Mouse (Mus musculus) layer of hippocampus, adult 9-10 months (tissue): ENCODE data around the gene Rrp15.

Source experiments
- DNase-seq: peaks from one replicate; pipeline ENCODE4 v3.0.0; 2022; ENCODE audit warnings: low spot score

Rrp15 gene

GRCm38 (mm10) chr1:186714215-186714614, 34.9 kb downstream of the Rrp15 start:
- no peak for DNase-seq

- DNase-seq, result no peak
These were observed 36.2 kb downstream of the Rrp15 start for GRCm38 (mm10) chr1:186712802-186713471.

GRCm38 (mm10) chr1:186705915-186706248, 43.3 kb downstream of the Rrp15 start, which contains the start of gene Tgfb2:
Gene Tgfb2 (minus strand): TSS chr1:186705989.
- DNase-seq, result no peak

GRCm38 (mm10) chr1:186705203-186705914, 43.8 kb downstream of the Rrp15 start:
- no peak for DNase-seq

GRCm38 (mm10) chr1:186703980-186704701, 45.0 kb downstream of the Rrp15 start:
- no peak for DNase-seq

DNA sequence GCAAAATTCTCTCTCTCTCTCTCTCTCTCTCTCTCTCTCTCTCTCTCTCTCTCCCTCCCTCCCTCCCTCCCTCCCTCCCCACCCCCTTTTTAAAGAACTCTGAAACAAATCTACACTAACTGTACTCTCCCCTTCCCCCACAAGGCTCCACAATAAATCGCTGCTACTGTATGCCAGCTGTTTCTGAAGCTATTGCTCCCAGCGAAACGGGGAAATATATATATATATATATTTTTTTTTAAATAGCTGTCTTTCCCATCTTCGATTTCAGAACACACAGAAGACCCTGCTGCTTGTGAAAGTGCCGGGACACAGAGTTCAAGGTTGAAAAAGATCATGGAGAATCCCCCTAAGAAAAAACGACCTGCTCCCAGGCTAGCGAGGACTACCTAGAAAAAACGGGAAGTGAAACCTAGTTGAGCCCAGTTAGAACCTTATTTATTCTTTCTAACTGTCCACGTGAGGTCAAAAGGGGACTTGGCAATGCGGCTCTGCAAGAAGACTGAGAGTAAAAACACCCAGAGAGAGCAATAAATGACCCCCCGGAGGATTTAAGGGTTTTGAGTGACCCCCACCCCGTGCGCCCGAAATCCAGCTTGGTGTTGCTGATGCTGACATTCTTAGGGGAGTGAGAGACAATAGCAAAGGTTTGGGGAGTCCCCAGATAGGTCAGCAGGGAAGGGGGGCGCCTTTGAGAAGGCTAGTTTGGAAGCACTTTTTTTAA, 45.7 kb downstream of the Rrp15 start:
- DNase-seq, result no peak

DNA sequence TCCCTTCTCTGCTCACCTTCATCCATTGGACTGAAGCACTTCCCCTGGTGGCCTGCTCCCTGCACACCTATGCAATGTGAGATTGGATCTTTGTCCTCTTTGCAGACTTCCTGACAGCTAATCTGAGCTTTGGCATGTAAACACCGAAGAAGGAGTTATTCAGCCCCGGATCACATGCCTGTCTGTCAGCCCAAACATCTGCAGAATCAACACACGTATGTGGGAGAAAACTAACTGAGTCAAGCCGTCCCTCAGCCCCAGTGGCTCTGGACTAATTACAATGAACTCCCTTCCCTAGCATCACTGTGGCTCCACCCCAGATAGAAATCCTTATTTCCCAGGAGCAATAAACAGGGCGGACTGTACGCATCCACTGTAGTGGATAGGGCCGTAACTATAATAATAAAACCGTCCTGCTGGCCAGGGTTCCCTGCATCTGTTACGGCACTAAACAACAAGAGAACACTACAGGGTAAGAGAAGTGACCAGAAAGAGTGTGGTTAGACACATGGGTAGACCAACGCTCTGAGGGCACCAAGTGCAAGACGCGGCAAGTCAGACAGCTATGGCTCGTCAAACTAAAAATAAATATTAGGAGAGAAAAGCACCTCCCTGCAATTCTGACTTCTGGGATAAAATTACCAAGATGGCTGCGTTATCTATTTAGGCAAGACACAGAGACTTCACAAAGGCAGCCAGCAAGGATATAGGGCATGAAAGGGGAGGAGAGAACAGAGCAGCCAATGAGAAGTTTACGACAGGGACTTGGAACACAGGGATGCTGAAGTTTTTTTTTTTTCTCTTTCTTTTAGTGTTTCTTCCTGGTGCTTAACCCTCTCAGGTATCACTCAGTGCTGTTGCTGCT, 46.5 kb downstream of the Rrp15 start:
- DNase-seq, result no peak

- DNase-seq, result no peak
These were observed 47.8 kb downstream of the Rrp15 start for GRCm38 (mm10) chr1:186701206-186701905.

DNA sequence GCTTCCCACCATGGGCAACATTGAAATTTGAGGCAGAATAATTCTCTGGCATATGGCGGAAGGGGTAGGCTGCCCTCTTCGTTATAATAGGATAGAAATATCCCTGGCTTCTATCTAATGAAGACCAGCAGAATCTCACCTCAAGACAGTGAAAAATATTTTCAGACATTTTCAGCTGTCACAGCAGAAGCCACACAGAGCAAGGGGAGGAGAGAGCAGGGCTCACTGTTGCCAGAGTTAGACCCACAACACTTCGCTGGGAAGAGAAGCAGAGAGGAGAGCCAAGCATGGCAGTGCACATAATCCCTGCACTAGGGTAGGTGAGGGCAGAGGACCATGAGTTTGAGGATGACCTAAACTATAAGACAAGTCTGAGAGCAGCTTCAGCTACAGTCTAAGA, 48.7 kb downstream of the Rrp15 start:
- no peak for DNase-seq

DNA sequence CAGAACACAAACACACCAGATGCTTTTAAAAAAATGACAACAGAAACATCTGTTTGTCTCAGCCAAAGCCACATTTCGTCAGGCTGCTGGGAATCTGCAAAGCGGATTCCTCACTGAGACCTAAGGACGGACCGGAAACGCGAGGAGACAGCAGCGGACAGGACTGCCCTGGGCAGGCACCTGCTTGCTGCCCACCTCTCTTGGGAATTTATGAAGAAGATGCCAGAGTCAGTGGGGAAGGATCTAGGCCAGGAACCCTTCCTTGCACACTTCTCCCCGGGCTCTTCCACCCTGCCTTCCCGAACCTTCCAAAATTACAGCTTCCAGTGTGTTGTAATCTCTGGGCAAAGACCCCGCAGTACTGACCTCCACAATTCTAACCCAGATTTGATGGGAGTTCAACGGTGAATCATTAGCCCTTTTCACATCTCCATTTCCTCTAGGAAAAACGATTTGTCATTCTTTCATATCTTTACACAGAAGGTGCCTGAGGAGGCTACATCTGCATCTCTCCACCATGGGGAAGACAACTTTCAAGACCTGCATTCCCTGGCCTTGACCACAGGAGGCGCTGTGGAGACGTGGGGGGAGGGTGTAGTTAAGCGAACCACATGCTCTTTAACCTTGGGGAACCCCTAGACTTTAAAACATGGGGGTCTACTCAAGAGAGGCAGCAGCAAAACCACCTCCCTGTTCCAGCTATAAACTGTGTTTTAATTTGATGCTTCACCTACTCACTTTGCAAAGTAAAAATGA, 50.4 kb downstream of the Rrp15 start:
- DNase-seq, result no peak

GRCm38 (mm10) chr1:186696231-186696630, 52.9 kb downstream of the Rrp15 start:
- no peak for DNase-seq

DNA sequence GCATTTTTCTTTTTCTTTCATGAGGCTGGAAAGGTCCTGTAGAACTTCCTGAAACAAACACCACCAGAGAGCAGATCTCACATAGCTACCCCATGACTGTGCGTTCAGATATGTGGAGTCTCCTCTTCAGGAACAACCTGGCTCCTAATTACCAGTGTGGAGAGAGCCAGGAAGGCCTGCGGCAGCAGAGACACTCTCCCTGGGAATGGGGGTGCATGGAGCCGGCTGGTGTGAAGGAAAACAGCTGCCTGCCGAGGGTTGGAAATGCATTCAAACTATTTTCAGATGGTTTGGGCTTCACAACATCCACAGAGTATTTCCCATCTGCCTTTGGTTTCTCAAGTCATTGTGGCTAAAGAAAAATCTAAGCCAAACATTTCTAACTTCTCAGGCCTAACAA, 53.8 kb downstream of the Rrp15 start:
- DNase-seq, result no peak

DNA sequence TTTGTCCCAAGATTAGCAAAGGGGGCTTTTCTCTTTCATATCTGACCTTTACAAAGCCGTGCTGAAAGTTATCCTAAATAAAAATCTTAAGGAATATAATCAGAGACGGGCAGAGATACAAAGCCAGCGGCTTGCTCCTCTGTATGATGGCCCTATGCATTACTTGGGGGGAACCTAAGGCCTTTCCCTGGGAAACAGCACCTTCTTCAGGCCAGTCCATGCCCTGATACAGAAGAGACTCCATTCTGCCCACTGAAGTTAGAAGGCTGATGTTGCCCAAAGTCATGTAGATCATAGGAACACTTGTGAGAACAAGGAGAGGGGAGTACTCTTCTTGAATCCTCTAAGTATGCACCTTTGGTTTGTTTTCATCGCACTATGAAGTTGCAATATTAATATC, 56.8 kb downstream of the Rrp15 start:
- no peak for DNase-seq

DNA sequence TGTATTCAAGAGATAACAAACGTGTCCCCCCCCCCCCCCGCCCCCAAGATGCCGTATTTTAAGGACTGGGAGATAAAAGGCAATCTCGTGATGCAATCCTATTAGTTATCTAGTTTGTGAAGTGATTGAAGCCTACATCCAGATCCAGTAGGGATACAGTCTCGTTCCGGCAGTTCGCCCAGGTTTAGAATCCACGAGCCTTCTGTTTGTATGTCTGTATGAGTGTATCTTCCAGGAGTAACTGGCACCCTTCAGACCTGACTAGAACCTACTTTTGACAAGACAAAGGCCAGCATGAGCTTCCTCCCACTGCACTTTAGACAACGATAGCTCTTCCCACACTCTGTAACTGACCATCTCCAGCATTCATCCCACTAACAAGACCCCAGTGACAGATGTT, 57.5 kb downstream of the Rrp15 start:
- DNase-seq, result no peak

GRCm38 (mm10) chr1:186684041-186684440, 65.1 kb downstream of the Rrp15 start:
- no peak for DNase-seq

GRCm38 (mm10) chr1:186682606-186683005, 66.6 kb downstream of the Rrp15 start:
- no peak for DNase-seq

- no peak for DNase-seq
These were observed 71.5 kb downstream of the Rrp15 start for GRCm38 (mm10) chr1:186677614-186678013.

DNA sequence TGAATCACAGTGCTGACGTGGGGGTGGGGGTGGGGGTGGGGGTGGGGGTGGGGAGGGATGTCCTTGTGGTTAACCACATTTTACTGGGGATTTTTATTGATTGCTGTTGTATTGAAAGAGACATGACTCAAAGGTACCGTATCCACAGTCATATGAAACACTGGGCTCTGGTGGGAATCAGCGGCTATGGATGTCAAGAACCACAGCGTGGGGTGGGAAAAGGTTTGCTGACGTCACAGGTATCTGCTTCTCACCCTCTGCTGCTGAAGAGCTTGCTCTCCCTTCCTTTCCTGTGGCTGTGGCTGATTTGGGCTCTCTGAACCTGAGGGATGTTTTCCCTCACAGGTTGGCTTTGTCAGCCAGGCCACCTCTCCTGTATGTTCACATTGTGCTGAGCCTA, 73.0 kb downstream of the Rrp15 start:
- DNase-seq, result no peak

- DNase-seq, result no peak
These were observed 73.9 kb downstream of the Rrp15 start for GRCm38 (mm10) chr1:186675263-186675662.

DNA sequence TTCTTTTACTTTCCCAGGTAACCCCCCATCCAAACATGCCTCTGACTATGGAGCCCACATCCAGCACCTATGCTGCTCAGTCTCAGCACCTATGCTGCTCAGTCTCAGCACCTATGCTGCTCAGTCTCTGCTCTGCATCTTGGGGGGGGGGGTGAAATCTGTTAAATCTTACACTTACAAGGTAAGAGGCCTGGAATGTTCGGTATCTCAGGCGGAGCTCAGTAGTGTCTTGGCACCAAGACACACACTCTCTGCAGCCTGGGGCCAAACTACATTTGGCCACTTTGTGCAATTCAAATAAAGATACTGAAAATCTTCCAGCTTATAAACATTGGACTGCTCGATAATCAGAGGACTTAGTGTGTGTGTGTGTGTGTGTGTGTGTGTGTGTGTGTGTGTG, 74.5 kb downstream of the Rrp15 start:
- DNase-seq, result no peak
